Mouse (Mus musculus) CD8-positive naive resting alpha-beta T cell, adult 57 days (primary cell): ENCODE results near the gene Cd302. TPM values are rescaled to one million over a fixed set of nuclear protein-coding genes. Genes with fewer than 3 reads are reported as not detected.

Experiments
- total RNA-seq: library from RNA; stranded (reverse); gene quantifications from one replicate; pipeline ENCODE4 v1.2.4, GENCODE M21; 2023

Cd302 gene
- 0.83 TPM for total RNA-seq

GRCm38 (mm10) chr2:60284467-60284821 is at the start of gene Cd302:
Gene Cd302, minus strand, starts transcription at chr2:60284488.

GRCm38 (mm10) chr2:60209703-60210651 is 74.3 kb downstream of the Cd302 start, which contains the start of the genes Baz2b and March7:
Gene Baz2b, minus strand, starts transcription at chr2:60209839.
Gene March7, plus strand, starts transcription at chr2:60209887.

Other genes with a start within 250 kb of the Cd302 start
- gene Baz2b, start 74.6 kb downstream of the Cd302 start, total RNA-seq, result 82.9 TPM
- gene March7, start 74.6 kb downstream of the Cd302 start, total RNA-seq, result 253 TPM
- 24.7 TPM for gene Ly75, start 98.8 kb upstream of the Cd302 start, total RNA-seq